Mouse (Mus musculus) cerebral cortex, adult 2 months (tissue): ENCODE results near the gene Efr3b.

Experiments used
- WGBS: fragments of 180-500 bp; shearing (Covaris S2); methylation state at CpG from one replicate; pipeline ENCODE4 v1.1.7; 2018; 5-methylcytosine and 5-hydroxymethylcytosine counted together

The Efr3b gene

DNA sequence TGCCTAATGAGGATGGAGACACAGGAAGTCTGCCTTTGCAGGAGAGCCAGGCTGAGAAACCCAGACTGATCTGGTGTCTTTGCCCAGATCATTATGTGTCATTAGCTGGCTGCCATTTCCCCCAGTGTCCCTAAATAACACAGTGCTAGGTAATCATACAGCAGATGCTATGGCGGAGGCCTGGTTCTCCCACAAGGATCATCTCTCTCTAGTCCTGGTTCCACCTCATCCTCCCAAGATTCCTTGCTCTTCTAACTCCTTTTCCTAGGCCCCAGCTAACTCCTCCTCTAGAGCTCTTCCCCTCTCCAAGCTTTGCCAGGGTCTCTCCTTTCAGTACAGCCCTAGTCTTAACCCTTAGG, 57.7 kb downstream of the Efr3b start:
- WGBS, result 48% methylated on average over 1 of the region's 1 CpGs

DNA sequence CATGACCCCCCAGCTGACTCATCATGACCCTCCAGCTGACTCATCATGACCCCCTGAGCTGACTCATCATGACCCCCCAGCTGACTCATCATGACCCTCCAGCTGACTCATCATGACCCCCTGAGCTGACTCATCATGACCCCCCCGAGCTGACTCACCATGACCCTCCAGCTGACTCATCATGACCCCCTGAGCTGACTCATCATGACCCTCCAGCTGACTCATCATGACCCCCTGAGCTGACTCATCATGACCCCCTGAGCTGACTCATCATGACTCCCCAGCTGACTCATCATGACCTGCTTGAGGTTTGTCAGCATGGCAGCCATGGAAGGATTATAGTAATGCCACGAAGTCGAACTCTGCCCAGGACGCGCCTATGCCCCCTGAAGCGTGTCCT, 65.5 kb downstream of the Efr3b start:
- WGBS, result 94% methylated on average over 6 of the region's 6 CpGs

GRCm38 (mm10) chr12:3968380-3968779, 70.3 kb downstream of the Efr3b start:
- 71% methylated on average over 9 of the region's 9 CpGs for WGBS

DNA sequence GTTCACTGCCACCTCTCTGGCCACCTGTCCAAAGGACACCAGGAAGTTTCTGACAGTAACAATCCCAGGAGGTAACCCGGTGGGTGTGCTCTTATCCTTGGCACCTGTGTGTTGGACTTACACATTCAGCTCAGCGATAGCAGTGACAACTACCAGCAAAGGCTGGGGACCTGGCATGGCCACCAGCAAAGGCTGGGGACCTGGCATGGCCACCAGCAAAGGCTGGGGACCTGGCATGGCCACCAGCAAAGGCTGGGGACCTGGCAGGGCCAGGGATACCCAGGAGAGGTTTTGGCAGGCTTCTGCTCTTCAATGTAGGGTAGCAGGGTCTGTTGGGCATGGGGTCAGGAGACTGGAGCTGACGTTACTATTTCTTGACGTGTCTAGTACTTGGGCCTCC, 71.5 kb downstream of the Efr3b start:
- WGBS, result 94% methylated on average over 4 of the region's 4 CpGs

GRCm38 (mm10) chr12:3960553-3960952, 78.2 kb downstream of the Efr3b start:
- 46% methylated on average over 4 of the region's 4 CpGs for WGBS

- WGBS, result 2% methylated on average over 53 of the region's 53 CpGs
Measured at GRCm38 (mm10) chr12:3959791-3960543, 78.7 kb downstream of the Efr3b start.

DNA sequence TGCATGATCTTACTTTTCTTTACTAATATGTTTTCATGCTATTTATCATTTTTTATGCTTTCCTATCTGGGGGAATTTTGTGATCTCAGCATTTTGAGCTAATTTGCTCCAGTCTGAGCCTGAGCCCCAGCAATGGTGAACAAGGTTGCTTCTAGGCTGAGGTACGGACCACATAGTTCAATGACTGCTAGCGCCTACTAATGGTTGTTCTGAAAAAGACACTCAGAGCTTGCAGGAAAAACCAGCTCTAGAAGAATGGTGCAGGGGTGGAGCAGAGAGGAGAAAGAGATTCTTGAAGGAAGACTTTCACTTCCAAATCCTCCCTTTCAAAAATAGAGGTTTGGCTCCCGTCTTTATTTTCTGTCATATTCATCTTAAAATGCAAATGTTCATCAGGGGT, 82.4 kb downstream of the Efr3b start:
- 18% methylated on average over 3 of the region's 3 CpGs for WGBS

- WGBS, result 34% methylated on average over 10 of the region's 10 CpGs
Measured at GRCm38 (mm10) chr12:3955371-3955770, 83.3 kb downstream of the Efr3b start.

GRCm38 (mm10) chr12:3954651-3955050, 84.1 kb downstream of the Efr3b start, which contains the start of gene Pomc:
Pomc (plus strand) TSS chr12:3954951.
- 33% methylated on average over 22 of the region's 22 CpGs for WGBS

- 78% methylated on average over 6 of the region's 6 CpGs for WGBS
Measured at GRCm38 (mm10) chr12:3947503-3947902, 91.2 kb downstream of the Efr3b start.

DNA sequence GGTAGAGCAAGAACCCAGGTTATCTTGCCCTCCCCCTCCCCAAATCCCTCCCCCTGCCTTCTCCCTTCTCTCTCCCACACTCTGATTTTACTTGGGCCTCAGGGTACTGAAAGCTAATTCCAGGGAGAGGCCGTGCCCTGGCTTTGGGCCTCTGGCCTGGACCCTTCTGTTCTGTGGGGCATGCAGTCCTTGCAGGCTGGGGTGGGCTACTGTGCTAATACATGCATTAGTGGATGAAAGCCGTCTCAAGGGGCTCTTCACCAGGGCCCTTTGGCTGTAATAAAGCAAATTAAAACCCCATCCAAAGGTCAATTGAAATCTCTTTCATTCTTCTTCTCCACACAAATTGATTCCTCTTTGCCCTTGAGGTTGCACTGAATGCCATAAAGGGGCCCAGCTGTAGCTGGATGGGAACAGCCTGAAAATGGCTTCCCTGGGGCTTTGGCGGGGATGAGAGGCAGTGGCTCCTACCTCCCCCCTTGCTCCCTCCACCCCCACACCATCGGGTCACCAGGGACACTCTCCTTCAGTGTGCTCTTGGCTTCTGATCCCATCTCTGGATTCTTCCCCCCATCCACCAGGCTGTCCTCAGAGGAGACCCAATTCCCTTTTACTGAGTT, 94.2 kb downstream of the Efr3b start:
- 81% methylated on average over 4 of the region's 4 CpGs for WGBS

DNA sequence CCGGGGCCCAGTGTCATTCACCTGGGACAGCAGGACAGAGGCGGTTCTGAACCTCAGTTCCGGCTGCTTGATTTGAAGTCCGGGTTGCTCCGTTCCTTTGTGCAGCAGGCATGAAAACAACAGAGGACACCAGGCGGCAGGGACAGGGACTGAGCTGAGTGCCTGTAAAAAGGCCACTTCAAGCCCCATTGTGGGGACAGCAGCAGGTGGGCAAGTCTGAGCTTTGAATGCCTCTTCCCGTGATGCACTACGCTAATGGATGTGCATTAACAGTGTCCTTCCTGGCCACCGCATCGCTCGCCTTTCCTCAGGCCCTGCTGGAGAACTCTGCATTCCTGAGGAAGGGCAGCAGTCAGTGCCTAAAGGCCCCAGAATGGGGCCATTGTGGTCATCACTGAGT, 96.7 kb downstream of the Efr3b start:
- WGBS, result 53% methylated on average over 11 of the region's 11 CpGs

DNA sequence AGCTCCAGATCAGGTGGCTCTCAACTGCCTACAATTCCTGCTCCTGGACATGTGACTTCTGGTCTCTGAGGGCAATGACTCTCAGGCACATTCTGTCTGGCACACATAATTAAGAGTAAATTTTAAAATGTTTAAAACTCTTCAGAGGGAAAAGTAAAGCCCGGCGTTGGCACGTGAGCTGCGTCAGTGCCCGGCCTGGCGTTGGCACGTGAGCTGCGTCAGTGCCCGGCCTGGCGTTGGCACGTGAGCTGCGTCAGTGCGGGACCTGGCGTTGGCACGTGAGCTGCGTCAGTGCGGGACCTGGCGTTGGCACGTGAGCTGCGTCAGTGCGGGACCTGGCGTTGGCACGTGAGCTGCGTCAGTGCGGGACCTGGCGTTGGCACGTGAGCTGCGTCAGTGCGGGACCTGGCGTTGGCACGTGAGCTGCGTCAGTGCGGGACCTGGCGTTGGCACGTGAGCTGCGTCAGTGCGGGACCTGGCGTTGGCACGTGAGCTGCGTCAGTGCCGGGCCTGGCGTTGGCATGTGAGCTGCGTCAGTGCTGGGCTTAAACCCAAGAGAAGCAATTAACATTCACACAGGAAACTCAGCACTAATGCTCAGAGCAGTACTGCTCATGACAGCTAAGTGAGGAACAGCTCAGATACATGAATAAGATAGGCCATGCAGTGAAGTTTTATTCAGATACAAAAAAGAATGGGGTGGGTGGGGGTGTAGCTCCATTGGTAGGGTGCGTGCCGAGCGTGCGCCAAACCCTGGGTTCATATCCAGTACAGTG, 108.4 kb downstream of the Efr3b start:
- WGBS, result 49% methylated on average over 38 of the region's 47 CpGs

DNA sequence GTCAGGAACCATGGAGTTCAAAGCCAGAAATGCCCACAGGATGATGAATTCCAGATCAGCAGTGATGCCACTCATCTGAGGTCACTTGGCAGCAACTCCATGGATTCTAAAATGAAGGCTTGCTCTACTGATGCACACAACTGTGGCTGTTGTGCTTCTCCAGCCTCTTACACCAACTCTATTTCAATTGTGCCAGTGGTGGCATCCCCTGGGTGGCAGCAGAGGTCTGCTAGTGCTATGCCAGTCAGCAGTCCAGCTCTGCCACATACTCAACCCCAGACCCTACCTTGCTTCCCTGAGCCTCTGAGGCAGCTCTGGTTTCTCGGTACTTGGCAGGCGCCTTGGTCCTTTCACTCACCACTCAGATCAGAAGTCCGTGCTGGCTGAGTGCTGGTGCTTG, 109.9 kb downstream of the Efr3b start:
- 48% methylated on average over 3 of the region's 3 CpGs for WGBS

DNA sequence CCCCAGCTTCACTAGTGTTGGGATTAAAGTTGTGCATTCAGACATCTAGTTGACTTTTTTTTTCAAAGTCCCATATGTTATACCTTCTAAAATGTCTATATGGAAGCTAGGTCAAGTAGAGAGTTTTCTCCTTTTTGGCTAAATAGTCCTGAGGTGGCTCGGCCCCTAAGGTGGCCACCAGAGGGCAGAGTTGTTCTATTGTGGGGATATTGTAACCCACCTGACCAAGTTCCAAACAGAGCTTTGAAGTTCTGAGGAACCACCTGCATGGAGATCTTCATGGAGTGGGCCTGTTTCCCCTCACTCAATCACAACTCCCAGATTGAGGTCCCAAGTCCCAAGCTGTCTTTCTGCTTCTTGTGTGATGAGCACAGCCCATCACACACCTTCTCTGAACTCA, 112.6 kb downstream of the Efr3b start:
- 8% methylated on average over 1 of the region's 1 CpGs for WGBS

GRCm38 (mm10) chr12:3919423-3919822, 119.3 kb downstream of the Efr3b start:
- 94% methylated on average over 3 of the region's 3 CpGs for WGBS

DNA sequence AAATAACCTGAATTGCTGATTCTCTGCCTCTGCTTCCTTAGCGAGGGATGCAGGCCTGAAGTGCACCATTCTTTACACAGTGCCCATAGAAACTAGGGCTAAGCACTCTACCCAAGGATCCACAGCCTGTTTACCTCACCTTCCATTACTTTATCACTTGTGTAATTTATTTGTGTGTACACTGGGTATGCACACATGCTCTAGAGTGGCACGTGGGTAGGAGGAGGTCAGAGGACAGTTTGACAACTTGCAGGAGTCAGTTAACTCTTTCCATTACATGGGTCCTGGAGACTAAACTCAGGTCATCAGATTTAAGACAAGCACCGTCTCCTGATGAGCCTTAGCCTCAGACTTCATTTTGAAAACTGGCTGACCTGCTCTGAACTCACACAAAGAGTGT, 120.1 kb downstream of the Efr3b start:
- WGBS, result 78% methylated on average over 3 of the region's 3 CpGs

DNA sequence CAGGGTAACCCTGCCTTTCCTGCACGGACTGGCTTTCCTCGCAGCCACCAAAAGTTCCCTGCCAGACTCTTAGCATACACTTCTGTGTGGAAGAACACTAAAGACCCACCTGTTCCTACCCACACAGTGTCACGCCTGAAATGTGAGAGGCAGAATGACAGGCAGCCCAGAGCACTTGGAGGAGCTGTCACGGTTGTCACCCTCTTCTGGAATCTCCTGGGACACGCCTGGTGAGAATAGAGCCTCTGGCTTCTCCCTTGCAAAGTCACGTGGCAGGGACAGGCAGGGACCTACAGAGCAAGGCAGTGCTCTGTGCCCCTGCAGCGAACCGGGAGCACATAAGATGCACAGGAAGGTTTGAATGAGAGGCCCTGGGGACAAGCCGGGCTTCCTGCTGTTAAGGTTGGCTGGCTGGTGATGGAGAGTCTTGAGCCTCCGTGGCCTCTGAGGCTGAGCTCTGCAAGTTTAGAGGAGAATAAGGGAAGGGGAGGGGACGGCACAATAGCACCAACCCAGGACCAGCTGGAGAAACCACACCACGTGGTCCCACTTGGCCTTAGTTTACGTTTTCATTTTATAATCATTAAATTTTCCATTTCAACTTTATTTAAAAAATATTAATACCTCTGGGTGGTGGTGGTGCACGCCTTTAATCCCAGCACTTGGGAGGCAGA, 120.9 kb downstream of the Efr3b start:
- 34% methylated on average over 14 of the region's 14 CpGs for WGBS

GRCm38 (mm10) chr12:3915852-3916251, 122.9 kb downstream of the Efr3b start:
- WGBS, result 81% methylated on average over 3 of the region's 3 CpGs
